Mouse (Mus musculus): ENCODE data around the gene Sp1. TPM values are rescaled to one million over a fixed set of nuclear protein-coding genes. Genes with fewer than 3 reads are reported as not detected.

Sp1 gene
- polyA plus RNA-seq, 1 experiment = 3.9 TPM

GRCm38 (mm10) chr15:102370727-102371126 is 35.2 kb upstream of the Sp1 start:
- H3K27me3 ChIP-seq (replicated peaks) = peaks cover 81% of the 10 kb centered on the region
- no peaks in the 10 kb centered on the region for H3K9me3 ChIP-seq
- H3K36me3 ChIP-seq (replicated peaks; ENCODE audit: low read length) = no peaks in the 10 kb centered on the region
- H3K4me1 ChIP-seq = peaks cover 67% of the 10 kb centered on the region
- no peak overlapping the region for H3K4me3 ChIP-seq (replicated peaks)
- TF ChIP-seq GATA1 (IDR thresholded peaks at IDR 0.05; ENCODE audit: borderline replicate concordance, low read length) (no peak), FLI1 (IDR thresholded peaks at IDR 0.05; ENCODE audit: low read length) (no peak)

DNA sequence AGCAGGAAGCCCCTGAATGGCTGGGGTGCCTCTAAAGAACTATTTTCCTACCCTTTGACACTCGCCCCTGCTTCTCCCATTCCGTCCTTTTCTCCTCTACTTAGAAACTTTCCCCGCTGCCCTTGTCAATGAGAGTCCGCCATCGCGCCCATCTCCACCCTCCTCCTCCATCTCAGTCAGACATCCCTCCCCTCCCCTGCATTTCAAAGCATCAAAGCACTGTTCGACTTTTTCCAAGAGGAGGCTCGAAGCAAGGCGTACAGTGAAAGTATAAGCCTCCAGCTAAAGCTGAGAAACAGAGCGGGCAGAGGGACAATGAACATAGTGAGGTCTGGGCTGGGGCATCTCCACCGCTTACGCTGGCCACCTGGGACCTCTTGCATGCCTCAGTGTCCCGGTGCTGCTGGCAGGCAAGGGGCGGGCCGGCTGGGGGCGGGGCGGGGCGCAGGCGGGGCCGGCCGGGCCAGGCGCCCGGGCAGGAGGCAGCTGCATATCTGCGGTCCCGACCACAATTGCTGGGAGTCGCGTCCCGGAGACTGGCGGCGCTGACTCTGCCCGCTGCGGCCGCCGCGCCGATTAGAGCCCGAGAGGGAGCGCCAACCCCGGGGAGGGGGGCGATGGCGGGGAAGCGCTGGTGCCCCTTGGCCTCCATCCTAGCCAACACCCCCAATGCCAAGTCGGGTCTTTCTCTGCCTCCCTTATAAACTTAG is 29.3 kb upstream of the Sp1 start:
- TF ChIP-seq GATA1 (IDR thresholded peaks at IDR 0.05; ENCODE audit: borderline replicate concordance, low read length) (no peak), FLI1 (IDR thresholded peaks at IDR 0.05; ENCODE audit: low read length) (no peak)
- Histone ChIP-seq H3K36me3 (replicated peaks; ENCODE audit: low read length) (no peaks in the 10 kb centered on the region), H3K27me3 (replicated peaks) (peaks cover 39% of the 10 kb centered on the region)

GRCm38 (mm10) chr15:102377163-102377543 is 28.8 kb upstream of the Sp1 start:
- peak overlapping the region; percentile 92 for H3K4me3 ChIP-seq (replicated peaks)
- H3K27me3 ChIP-seq (replicated peaks) = peaks cover 33% of the 10 kb centered on the region
- no peaks in the 10 kb centered on the region for H3K9me3 ChIP-seq
- H3K36me3 ChIP-seq (replicated peaks; ENCODE audit: low read length) = no peaks in the 10 kb centered on the region
- TF ChIP-seq GATA1 (IDR thresholded peaks at IDR 0.05; ENCODE audit: borderline replicate concordance, low read length) (no peak), FLI1 (IDR thresholded peaks at IDR 0.05; ENCODE audit: low read length) (no peak)
- H3K4me1 ChIP-seq = peaks cover 61% of the 10 kb centered on the region

More for the DNA sequence above, 29.3 kb upstream of the Sp1 start:
- Histone ChIP-seq H3K9me3 (no peaks in the 10 kb centered on the region), H3K4me3 (replicated peaks) (peak overlapping the region; percentile 92), H3K4me1 (peaks cover 61% of the 10 kb centered on the region)

GRCm38 (mm10) chr15:102377810-102378262 is 28.1 kb upstream of the Sp1 start:
- Histone ChIP-seq H3K4me3 (replicated peaks) (peak overlapping the region; percentile 92), H3K4me1 (peaks cover 58% of the 10 kb centered on the region), H3K27me3 (replicated peaks) (peaks cover 30% of the 10 kb centered on the region), H3K36me3 (replicated peaks; ENCODE audit: low read length) (no peaks in the 10 kb centered on the region), H3K9me3 (no peaks in the 10 kb centered on the region)
- TF ChIP-seq FLI1 (IDR thresholded peaks at IDR 0.05; ENCODE audit: low read length) = no peak
- no peak for TF ChIP-seq GATA1 (IDR thresholded peaks at IDR 0.05; ENCODE audit: borderline replicate concordance, low read length)

GRCm38 (mm10) chr15:102381575-102381974 is 24.4 kb upstream of the Sp1 start:
- Histone ChIP-seq H3K27me3 (replicated peaks) (peaks cover under 1% of the 10 kb centered on the region), H3K4me3 (replicated peaks) (no peak overlapping the region), H3K36me3 (replicated peaks; ENCODE audit: low read length) (no peaks in the 10 kb centered on the region), H3K9me3 (no peaks in the 10 kb centered on the region), H3K4me1 (peaks cover 40% of the 10 kb centered on the region)
- TF ChIP-seq GATA1 (IDR thresholded peaks at IDR 0.05; ENCODE audit: borderline replicate concordance, low read length) (no peak), FLI1 (IDR thresholded peaks at IDR 0.05; ENCODE audit: low read length) (no peak)

GRCm38 (mm10) chr15:102383671-102384070 is 22.3 kb upstream of the Sp1 start:
- H3K27me3 ChIP-seq (replicated peaks) = no peaks in the 10 kb centered on the region
- TF ChIP-seq GATA1 (IDR thresholded peaks at IDR 0.05; ENCODE audit: borderline replicate concordance, low read length) (no peak), FLI1 (IDR thresholded peaks at IDR 0.05; ENCODE audit: low read length) (no peak)
- no peaks in the 10 kb centered on the region for H3K9me3 ChIP-seq
- H3K4me3 ChIP-seq (replicated peaks) = no peak overlapping the region
- peaks cover 29% of the 10 kb centered on the region for H3K4me1 ChIP-seq
- no peaks in the 10 kb centered on the region for H3K36me3 ChIP-seq (replicated peaks; ENCODE audit: low read length)

- no peaks in the 10 kb centered on the region for H3K9me3 ChIP-seq
- peak overlapping the region; percentile 6 for H3K4me3 ChIP-seq (replicated peaks)
- H3K4me1 ChIP-seq = peaks cover 37% of the 10 kb centered on the region
- no peaks in the 10 kb centered on the region for H3K36me3 ChIP-seq (replicated peaks; ENCODE audit: low read length)
- H3K27me3 ChIP-seq (replicated peaks) = no peaks in the 10 kb centered on the region
- TF ChIP-seq FLI1 (IDR thresholded peaks at IDR 0.05; ENCODE audit: low read length) (no peak), GATA1 (IDR thresholded peaks at IDR 0.05; ENCODE audit: borderline replicate concordance, low read length) (no peak)
These were observed 19.3 kb upstream of the Sp1 start for GRCm38 (mm10) chr15:102386640-102387039.

DNA sequence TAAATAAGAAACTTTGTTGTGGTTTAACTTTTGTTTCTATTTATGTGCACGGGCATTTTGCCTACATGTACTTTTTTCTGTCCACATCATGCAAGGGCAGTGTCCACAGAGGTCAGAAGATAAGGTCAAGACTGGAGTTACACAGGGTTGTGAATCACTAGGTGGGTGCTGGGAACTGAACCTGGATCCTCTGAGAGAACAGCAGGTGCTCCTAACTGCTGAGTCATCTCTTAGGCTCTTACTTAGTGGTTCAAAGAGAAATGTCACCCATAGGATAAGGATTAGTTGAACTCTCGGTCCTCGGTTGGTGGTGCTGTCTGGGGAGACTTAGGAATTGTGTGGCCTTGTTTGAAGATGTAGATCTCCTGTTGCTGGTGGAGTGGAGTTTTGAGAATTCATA is 17.0 kb upstream of the Sp1 start:
- H3K27me3 ChIP-seq (replicated peaks) = no peaks in the 10 kb centered on the region
- H3K4me3 ChIP-seq (replicated peaks) = no peak overlapping the region
- H3K9me3 ChIP-seq = no peaks in the 10 kb centered on the region
- TF ChIP-seq GATA1 (IDR thresholded peaks at IDR 0.05; ENCODE audit: borderline replicate concordance, low read length) = no peak
- TF ChIP-seq FLI1 (IDR thresholded peaks at IDR 0.05; ENCODE audit: low read length) = no peak
- peaks cover 55% of the 10 kb centered on the region for H3K4me1 ChIP-seq
- H3K36me3 ChIP-seq (replicated peaks; ENCODE audit: low read length) = no peaks in the 10 kb centered on the region

DNA sequence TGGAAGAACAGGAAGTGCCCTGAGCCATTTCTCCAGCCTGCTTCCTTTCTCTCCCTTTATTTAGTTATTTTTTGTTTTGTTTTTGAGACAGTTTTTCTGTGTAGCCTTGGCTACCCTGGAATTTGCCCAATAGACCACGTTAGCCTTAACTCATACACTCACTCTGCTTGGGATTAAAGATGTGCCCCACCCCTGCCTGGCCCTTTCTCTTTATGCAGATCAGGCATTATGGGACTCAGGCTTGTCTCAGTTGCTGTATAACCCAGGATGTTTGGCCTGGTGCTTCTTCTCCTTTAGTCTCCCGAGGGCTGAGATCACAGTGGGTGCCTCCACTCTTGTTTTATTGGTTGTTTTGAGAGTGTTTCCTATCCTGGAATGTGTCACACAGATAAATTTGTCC is 13.4 kb upstream of the Sp1 start:
- H3K36me3 ChIP-seq (replicated peaks; ENCODE audit: low read length) = no peaks in the 10 kb centered on the region
- no peak for TF ChIP-seq FLI1 (IDR thresholded peaks at IDR 0.05; ENCODE audit: low read length)
- TF ChIP-seq GATA1 (IDR thresholded peaks at IDR 0.05; ENCODE audit: borderline replicate concordance, low read length) = no peak
- no peaks in the 10 kb centered on the region for H3K27me3 ChIP-seq (replicated peaks)
- no peaks in the 10 kb centered on the region for H3K9me3 ChIP-seq
- peaks cover 73% of the 10 kb centered on the region for H3K4me1 ChIP-seq
- H3K4me3 ChIP-seq (replicated peaks) = no peak overlapping the region

GRCm38 (mm10) chr15:102393584-102394014 is 12.3 kb upstream of the Sp1 start:
- H3K27me3 ChIP-seq (replicated peaks) = no peaks in the 10 kb centered on the region
- H3K4me1 ChIP-seq = peaks cover 77% of the 10 kb centered on the region
- H3K9me3 ChIP-seq = no peaks in the 10 kb centered on the region
- TF ChIP-seq FLI1 (IDR thresholded peaks at IDR 0.05; ENCODE audit: low read length) = no peak
- no peak for TF ChIP-seq GATA1 (IDR thresholded peaks at IDR 0.05; ENCODE audit: borderline replicate concordance, low read length)
- no peak overlapping the region for H3K4me3 ChIP-seq (replicated peaks)
- no peaks in the 10 kb centered on the region for H3K36me3 ChIP-seq (replicated peaks; ENCODE audit: low read length)
